Mouse (Mus musculus) midbrain, embryonic 11.5 days (tissue): ENCODE measurements at regions not wholly inside any gene's neighbourhood (a gene's known extent, or its start where the extent isn't known, plus 50 kb on each side); places are given as distances from the start of the nearest gene placed in this dataset.
A peak's percentile ranks its signal among the peaks of the same experiment; 100 is the strongest.

Source experiments
- ATAC-seq: fragments of 200-750 bp; cut with Nextera tagmentation; 2 replicates; pipeline ENCODE4 v1.8.0; 2017; ENCODE audit warnings: moderate TSS enrichment, moderate library complexity; ENCODE audit not compliant: low FRiP score
- DNase-seq: peaks from one replicate; pipeline ENCODE4 v3.0.0; 2015; ENCODE audit warnings: low spot score; ENCODE audit errors: missing footprints
- H3K27ac ChIP-seq: fragments of 300-500 bp; sonication (generic); 2 replicates; pipeline ENCODE4 v1.5.1; 2014; ENCODE audit warnings: low read depth, low read length
- H3K27me3 ChIP-seq: fragments of 300-500 bp; sonication (generic); 2 replicates; pipeline ENCODE4 v1.6.1; 2014; ENCODE audit warnings: mild to moderate bottlenecking, low read length, moderate library complexity, mixed read lengths; ENCODE audit not compliant: control insufficient read depth, insufficient read depth
- H3K36me3 ChIP-seq: fragments of 300-500 bp; sonication (generic); 2 replicates; pipeline ENCODE4 v1.6.1; 2014; ENCODE audit warnings: mild to moderate bottlenecking, low read length, moderate library complexity, mixed read lengths; ENCODE audit not compliant: control insufficient read depth, insufficient read depth
- H3K4me1 ChIP-seq: fragments of 300-500 bp; sonication (generic); 2 replicates; pipeline ENCODE4 v1.6.1; 2014; ENCODE audit warnings: low read length; ENCODE audit not compliant: control insufficient read depth, insufficient read depth
- H3K4me2 ChIP-seq: fragments of 300-500 bp; sonication (generic); 2 replicates; pipeline ENCODE4 v1.6.1; 2014; ENCODE audit warnings: mild to moderate bottlenecking, moderate library complexity
- H3K4me3 ChIP-seq: fragments of 300-500 bp; sonication (generic); 2 replicates; pipeline ENCODE4 v1.5.1; 2014; ENCODE audit warnings: low read depth, low read length
- H3K9ac ChIP-seq: fragments of 300-500 bp; sonication (generic); 2 replicates; pipeline ENCODE4 v1.6.1; 2014; ENCODE audit warnings: low read length
- H3K9me3 ChIP-seq: fragments of 300-500 bp; sonication (generic); 2 replicates; pipeline ENCODE4 v1.6.1; 2016; ENCODE audit warnings: low read length; ENCODE audit not compliant: control insufficient read depth
- WGBS: fragments of 180-500 bp; shearing (Covaris S2); extraction: QIAGEN DNeasy Blood & Tissue Kit; methylation state at CpG from one replicate; pipeline ENCODE4 v1.1.7; 2014; 5-methylcytosine and 5-hydroxymethylcytosine counted together

GRCm38 (mm10) chr16:29945891-29946598, 118.1 kb upstream of the Hes1 start:
- 3% methylated on average over 39 of the region's 39 CpGs for WGBS
- Histone ChIP-seq H3K36me3 (no peaks in the 10 kb centered on the region), H3K9ac (peak overlapping the region; percentile 73), H3K9me3 (no peaks in the 10 kb centered on the region), H3K4me1 (peaks cover 16% of the 10 kb centered on the region), H3K4me3 (peak overlapping the region; percentile 31), H3K27me3 (peaks cover 3% of the 10 kb centered on the region; the same call in 1 of the 2 replicates), H3K4me2 (peak overlapping the region; percentile 82), H3K27ac (peak overlapping the region; percentile 7; the same call in 1 of the 2 replicates)
- ATAC-seq: peak; percentile 90
- DNase-seq: peak; percentile 96

- whole genome bisulfite sequencing: 79% methylated on average over 5 of the region's 5 CpGs
- H3K4me1 ChIP-seq: peaks cover 16% of the 10 kb centered on the region
- no peaks in the 10 kb centered on the region for H3K36me3 ChIP-seq
- no peak for ATAC-seq
- DNase-seq: no peak
- H3K9ac ChIP-seq: no peak overlapping the region
- no peak overlapping the region for H3K4me3 ChIP-seq
- no peak overlapping the region for H3K27ac ChIP-seq
- no peak overlapping the region for H3K4me2 ChIP-seq
- no peaks in the 10 kb centered on the region for H3K9me3 ChIP-seq
- peaks cover 3% of the 10 kb centered on the region; the same call in 1 of the 2 replicates for H3K27me3 ChIP-seq
Observed at GRCm38 (mm10) chr16:29946966-29947365, 117.2 kb upstream of the Hes1 start.

- Histone ChIP-seq H3K9ac (no peak overlapping the region), H3K9me3 (no peaks in the 10 kb centered on the region), H3K36me3 (no peaks in the 10 kb centered on the region), H3K27ac (no peak overlapping the region), H3K4me2 (no peak overlapping the region), H3K27me3 (peaks cover 3% of the 10 kb centered on the region; the same call in 1 of the 2 replicates), H3K4me1 (peaks cover 16% of the 10 kb centered on the region), H3K4me3 (no peak overlapping the region)
- ATAC-seq (no peak), DNase-seq (no peak)
- 60% methylated on average over 5 of the region's 5 CpGs for WGBS
Observed at GRCm38 (mm10) chr16:29947670-29948069, 116.5 kb upstream of the Hes1 start.

DNA sequence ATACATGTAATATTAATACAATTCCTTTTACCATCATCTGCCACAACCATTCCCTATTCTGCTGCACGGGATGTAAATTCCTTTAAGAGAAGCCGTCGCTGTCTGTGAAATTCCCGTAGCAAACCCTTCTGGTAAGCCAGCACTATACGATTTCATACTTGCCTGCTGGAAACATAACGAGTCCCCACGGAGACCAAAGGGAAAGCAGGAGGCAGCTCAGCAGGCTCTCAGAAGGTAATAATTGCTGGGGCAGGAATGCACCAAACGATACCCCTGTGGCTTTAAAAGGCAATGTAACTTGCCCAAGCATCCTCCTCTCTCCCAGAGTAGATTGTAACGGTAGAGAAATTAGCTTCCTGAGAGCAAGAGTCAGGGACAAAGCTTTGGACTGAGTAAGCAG, 114.0 kb upstream of the Hes1 start:
- Histone ChIP-seq H3K4me2 (no peak overlapping the region), H3K4me3 (no peak overlapping the region), H3K4me1 (peaks cover 16% of the 10 kb centered on the region), H3K36me3 (no peaks in the 10 kb centered on the region), H3K27ac (no peak overlapping the region), H3K9me3 (no peaks in the 10 kb centered on the region), H3K9ac (no peak overlapping the region), H3K27me3 (peaks cover 3% of the 10 kb centered on the region; the same call in 1 of the 2 replicates)
- no peak for DNase-seq
- WGBS: 46% methylated on average over 9 of the region's 9 CpGs
- ATAC-seq: no peak

DNA sequence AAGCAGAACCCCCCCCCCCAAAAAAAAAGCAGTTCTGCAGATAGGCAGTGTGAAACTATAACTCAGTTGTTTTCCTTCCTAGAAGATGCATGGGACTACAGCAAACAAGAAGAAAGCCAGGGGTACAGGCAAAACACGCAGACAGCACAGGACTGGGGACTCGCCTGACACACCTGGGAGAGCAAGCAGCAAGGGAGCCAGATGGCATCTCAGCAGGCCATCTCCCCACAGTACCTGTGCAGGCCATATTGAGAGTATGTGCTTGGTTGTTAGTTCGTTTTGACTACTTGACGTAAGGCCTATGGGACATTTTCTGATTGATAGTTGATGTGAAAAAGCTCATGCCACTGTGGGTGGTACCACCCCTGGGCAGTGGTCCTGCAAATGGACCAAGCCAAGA, 113.4 kb upstream of the Hes1 start:
- Histone ChIP-seq H3K9me3 (no peaks in the 10 kb centered on the region), H3K36me3 (no peaks in the 10 kb centered on the region), H3K27me3 (peaks cover 3% of the 10 kb centered on the region; the same call in 1 of the 2 replicates), H3K4me2 (no peak overlapping the region), H3K27ac (no peak overlapping the region), H3K4me3 (no peak overlapping the region), H3K4me1 (peaks cover 9% of the 10 kb centered on the region; the same call in 1 of the 2 replicates), H3K9ac (no peak overlapping the region)
- 83% methylated on average over 4 of the region's 4 CpGs for WGBS
- ATAC-seq (no peak), DNase-seq (no peak)

DNA sequence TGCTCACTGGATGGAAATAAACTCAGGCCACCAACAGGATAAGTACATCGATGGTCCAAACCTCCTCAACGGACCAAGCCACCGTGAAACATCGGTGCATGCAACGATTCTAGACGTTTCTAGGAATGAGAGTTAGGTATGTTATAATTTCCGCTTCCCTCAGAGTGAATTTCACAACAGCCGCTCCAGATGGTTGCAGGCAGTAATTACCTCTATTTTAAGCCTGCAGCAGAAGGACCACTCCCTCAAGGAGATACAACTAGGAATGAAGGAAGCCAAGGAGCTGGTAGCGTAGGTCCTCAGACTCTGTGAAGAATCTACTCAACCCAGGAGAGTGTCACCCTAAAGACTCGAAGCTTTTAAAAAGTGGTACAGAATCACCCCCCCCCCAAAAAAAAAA, 109.5 kb upstream of the Hes1 start:
- ATAC-seq (no peak), DNase-seq (no peak)
- Histone ChIP-seq H3K9me3 (no peaks in the 10 kb centered on the region), H3K27me3 (no peaks in the 10 kb centered on the region), H3K9ac (no peak overlapping the region), H3K4me3 (no peak overlapping the region), H3K4me2 (no peak overlapping the region), H3K36me3 (no peaks in the 10 kb centered on the region), H3K27ac (no peak overlapping the region), H3K4me1 (no peaks in the 10 kb centered on the region)
- WGBS: 90% methylated on average over 10 of the region's 10 CpGs

- no peak for DNase-seq
- no peaks in the 10 kb centered on the region for H3K4me1 ChIP-seq
- H3K9ac ChIP-seq: no peak overlapping the region
- WGBS: 80% methylated on average over 7 of the region's 7 CpGs
- H3K4me2 ChIP-seq: no peak overlapping the region
- ATAC-seq: no peak
- no peak overlapping the region for H3K4me3 ChIP-seq
- H3K9me3 ChIP-seq: no peaks in the 10 kb centered on the region
- H3K27me3 ChIP-seq: no peaks in the 10 kb centered on the region
- H3K27ac ChIP-seq: no peak overlapping the region
- H3K36me3 ChIP-seq: no peaks in the 10 kb centered on the region
Observed at GRCm38 (mm10) chr16:29956904-29957303, 107.3 kb upstream of the Hes1 start.

DNA sequence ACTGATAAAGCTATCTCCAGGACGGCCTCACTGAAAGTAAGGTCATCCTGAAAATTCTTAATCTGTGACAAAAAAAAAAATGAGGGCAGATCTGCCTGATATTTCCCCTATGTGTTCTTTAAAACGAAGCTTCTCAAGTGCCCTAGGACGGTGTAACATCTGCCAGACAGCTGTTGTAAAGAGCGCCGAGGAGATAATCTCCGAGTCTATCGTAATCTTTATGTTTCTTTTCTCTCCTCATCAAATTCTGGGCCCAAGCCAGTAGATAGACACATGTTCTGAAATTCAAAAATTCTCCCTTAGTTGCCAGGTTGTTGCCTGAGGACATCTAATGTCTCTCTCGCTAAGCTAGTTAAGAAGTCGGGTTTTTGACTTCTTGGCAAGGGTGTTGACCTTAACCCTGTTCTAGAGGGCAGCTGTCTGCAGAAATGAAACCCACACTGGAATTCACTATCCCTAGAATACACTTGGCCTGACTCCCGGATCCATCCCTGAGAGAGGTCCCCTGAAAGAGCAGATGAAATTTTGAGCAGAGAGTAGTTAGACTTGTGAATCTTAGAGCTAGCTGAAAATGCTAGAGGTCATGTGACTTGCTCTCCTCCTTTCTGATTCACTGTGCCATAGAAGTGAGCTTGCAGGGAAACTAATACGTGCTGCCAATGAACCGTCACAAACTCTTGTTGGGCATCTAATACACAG, 104.1 kb upstream of the Hes1 start:
- Histone ChIP-seq H3K9ac (no peak overlapping the region), H3K4me3 (no peak overlapping the region), H3K4me2 (no peak overlapping the region), H3K27me3 (no peaks in the 10 kb centered on the region), H3K9me3 (no peaks in the 10 kb centered on the region), H3K4me1 (no peaks in the 10 kb centered on the region), H3K27ac (no peak overlapping the region), H3K36me3 (no peaks in the 10 kb centered on the region)
- ATAC-seq (no peak), DNase-seq (no peak)
- WGBS: 88% methylated on average over 12 of the region's 12 CpGs

DNA sequence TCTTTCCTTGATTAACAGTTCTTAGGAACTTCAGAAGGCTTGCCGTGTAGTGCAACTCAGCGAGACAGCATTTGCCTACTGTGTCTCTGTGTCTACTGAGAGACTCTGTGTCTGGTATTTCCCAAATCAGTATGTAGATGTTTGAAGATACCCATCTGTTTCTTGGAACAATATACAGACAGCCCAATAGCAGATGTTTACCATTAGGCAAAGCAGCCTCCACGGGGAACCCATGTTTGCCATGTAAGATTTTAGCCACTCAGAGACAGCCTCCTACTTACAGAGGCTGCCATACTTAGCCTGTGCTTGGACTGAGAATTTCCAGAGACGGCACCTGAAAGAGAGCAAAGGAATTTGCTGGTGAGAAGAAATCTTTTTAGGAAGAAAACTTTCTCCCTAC, 100.9 kb upstream of the Hes1 start:
- Histone ChIP-seq H3K36me3 (no peaks in the 10 kb centered on the region), H3K4me3 (no peak overlapping the region), H3K4me1 (no peaks in the 10 kb centered on the region), H3K9ac (no peak overlapping the region), H3K27ac (no peak overlapping the region), H3K27me3 (no peaks in the 10 kb centered on the region), H3K4me2 (no peak overlapping the region), H3K9me3 (no peaks in the 10 kb centered on the region)
- ATAC-seq (no peak), DNase-seq (no peak)
- 77% methylated on average over 4 of the region's 4 CpGs for WGBS
